Mouse (Mus musculus) cerebral cortex, adult 2 months (tissue): ENCODE measurements around the gene Iqsec1.

Source experiments
- WGBS: fragments of 180-500 bp; shearing (Covaris S2); methylation state at CpG from one replicate; pipeline ENCODE4 v1.1.7; 2018; 5-methylcytosine and 5-hydroxymethylcytosine counted together

Gene Iqsec1

DNA sequence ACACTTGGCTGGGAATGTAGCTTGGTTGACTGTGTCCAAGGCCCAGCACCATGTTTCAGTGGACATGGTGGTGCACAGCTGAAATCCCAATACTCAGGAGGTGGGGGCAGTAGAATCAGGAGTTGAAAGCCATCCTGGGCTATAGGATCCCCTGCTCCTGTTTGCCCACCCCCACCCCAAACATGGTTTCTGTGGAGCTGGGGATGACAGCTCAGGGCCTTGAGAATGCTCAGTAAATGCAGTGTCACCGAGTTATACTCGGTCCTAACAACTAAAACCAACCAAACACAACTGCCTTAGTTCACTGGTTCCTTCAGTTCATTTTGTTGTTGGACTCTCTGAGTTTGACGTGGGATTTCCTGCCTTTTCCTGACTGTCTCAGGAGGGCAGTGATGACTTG lies 345.4 kb downstream of the Iqsec1 start:
- WGBS = 92% methylated on average over 3 of the region's 3 CpGs

DNA sequence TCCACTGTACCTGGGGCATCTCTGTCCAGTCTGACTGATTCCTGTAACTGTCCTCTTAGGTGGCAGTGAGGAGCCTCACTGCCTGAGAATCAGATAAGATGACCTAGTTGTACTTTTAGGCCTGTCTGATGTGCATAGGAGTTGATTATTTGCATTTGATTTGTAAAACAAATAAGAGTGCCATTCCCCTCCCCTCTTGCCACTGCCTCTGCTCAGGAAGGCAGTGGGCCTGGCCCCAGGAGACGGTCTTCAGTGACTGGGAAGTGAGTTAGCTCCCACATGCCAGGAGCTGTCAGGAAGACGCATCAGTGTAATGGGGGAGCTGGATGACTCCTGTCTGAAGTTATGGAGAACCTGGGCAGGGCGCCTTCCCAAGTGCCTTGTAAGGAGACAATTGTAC lies 352.9 kb downstream of the Iqsec1 start:
- 90% methylated on average over 3 of the region's 3 CpGs for WGBS

DNA sequence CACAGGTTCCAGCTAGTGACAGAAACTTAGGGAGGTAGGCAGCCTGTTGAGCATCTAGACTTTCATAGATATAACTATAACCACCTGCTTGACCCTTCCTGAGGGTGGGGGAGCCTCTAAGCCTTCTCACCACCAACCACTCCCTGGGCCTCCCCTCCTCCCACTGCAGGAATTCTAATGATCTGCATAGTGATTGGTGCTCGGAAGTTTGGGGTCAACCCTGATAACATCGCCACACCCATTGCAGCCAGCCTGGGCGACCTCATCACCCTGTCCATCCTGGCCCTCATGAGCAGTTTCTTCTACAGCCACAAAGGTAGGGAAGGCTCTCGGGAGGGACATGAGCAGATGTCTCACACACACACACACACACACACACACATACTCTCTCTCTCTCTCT lies 353.4 kb downstream of the Iqsec1 start:
- 89% methylated on average over 4 of the region's 4 CpGs for WGBS

GRCm38 (mm10) chr6:90632526-90632925 lies 356.0 kb downstream of the Iqsec1 start:
- WGBS = 82% methylated on average over 3 of the region's 3 CpGs

DNA sequence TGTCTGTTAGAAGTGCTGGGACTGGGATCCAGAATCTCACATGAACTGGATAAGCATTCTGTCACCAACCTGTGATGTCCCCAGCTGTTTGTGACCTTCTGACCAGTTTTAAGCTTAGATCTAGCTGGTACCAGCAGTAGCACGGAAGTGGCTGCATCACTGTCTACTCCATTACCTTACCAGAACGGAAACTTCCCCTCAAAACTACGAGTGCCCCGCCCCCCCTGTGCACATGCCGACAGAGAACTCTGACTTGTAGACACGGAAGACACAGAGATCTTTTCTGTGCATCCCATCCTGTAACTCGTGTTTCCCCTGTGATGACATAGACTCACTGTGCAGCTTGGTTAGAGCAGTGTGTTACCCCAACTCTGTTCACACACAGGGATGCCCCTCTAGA lies 358.1 kb downstream of the Iqsec1 start:
- 96% methylated on average over 7 of the region's 7 CpGs for WGBS

DNA sequence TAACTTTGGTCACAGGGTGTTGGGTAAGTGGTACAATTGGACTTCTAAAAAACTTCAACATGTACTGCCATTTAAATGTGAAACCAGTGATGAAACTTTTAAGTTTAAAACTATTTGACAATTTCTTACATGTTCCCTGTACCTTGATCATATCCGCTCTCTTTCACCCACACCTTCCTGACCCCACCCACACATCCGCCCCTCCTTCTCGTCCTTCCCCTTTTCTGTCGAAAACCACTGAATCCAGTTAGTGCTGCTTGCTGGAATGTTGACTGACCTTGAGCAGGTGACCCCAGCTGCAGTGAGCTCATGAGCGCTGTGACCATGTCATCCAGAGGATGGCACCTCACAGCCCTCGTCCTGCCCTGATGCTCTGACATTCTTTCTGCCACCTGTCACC lies 359.0 kb downstream of the Iqsec1 start:
- WGBS = 91% methylated on average over 6 of the region's 6 CpGs

DNA sequence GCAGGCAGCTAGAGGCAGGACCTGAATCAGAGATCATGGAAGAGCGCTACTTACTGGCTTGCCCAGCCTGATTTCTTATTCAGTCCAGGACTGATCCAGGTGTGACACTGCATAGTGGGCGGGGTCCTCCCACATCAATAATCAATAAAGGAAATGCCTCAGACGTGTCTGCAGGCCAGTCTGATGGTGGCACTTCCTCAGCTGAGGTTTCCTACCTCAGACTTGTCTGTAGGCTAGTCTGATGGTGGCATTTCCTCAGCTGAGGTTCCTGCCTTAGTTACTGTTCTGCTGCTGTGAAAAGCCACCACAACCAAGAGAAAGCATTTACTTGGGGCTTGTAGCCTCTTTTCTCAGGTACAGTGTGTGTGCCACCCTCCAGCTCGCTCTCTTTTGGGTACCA lies 360.9 kb downstream of the Iqsec1 start:
- WGBS = 96% methylated on average over 4 of the region's 4 CpGs

GRCm38 (mm10) chr6:90625207-90625994 lies 363.1 kb downstream of the Iqsec1 start:
- WGBS = 82% methylated on average over 7 of the region's 7 CpGs

GRCm38 (mm10) chr6:90624733-90625132 lies 363.8 kb downstream of the Iqsec1 start:
- 83% methylated on average over 11 of the region's 11 CpGs for WGBS

DNA sequence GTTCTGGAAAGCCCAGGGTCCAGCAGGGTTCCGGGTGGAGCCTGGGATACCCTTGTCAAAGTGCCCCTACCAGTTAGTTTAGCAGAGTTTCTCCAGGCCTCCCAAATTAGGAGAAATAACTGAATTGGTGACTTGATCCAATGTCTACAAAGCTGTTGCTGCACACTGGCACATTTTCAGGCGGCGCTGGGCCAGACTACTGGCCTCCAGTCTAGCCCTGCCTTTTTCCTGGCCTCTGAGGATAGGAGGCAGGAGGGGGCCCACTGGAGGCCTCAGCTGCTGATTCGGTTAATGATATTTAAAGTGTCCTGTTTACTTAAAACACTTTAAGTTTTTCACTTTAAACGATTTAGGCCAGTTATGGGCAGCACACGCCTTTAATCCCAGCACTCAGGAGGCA lies 364.3 kb downstream of the Iqsec1 start:
- WGBS = 78% methylated on average over 6 of the region's 6 CpGs

GRCm38 (mm10) chr6:90623456-90623836 lies 365.0 kb downstream of the Iqsec1 start:
- WGBS = 72% methylated on average over 5 of the region's 5 CpGs

DNA sequence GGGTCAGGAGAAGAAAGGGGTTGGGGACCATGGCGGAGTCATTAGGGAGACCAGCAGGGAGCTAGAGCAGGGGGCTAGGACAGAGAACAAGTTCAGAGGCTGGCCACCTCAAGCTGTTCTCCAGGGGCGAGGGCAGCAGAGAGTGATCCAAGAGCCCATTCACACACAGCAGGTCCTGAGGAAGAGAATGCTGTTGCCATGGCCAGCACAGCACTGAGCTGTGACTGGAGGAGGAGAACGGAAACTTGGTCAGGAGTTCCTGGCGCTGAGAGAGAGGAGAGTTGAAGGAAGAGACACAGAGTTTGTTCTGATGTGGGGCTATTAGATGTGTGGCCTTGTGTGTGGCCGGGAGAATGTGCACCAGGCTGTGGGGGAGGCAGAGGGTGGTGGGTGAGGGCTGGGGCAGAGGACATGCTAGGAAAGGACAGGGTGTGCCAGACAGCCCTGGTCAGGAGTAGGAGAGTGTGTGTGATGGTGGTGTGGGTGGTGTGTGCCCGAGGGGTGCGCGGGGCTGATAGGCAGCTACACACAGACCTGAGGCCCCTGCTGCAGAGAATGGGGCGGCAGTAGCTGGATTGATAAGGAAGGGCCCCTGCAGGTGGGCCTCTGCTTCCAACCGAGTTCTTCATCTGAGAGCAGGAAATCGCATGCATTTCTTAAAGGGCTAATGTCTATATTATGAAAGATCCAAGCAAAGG lies 365.6 kb downstream of the Iqsec1 start:
- WGBS = 57% methylated on average over 11 of the region's 11 CpGs

DNA sequence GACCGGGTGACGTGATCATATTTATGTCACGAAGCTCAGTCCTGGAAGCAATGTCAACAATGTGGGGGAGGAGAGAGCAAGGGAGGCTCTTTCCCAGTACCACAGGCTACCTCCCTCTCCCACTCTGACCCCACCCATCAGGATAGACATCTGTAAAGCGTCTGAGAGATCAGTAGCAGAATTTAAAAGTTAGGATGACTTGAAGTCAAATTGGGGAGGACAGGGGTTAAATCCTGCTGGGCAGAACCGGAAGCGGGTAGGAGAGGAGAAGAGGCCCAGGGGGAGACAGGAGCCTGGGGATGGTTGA lies 366.9 kb downstream of the Iqsec1 start:
- 95% methylated on average over 6 of the region's 6 CpGs for WGBS

GRCm38 (mm10) chr6:90620791-90621583 lies 367.5 kb downstream of the Iqsec1 start:
- 89% methylated on average over 9 of the region's 9 CpGs for WGBS

DNA sequence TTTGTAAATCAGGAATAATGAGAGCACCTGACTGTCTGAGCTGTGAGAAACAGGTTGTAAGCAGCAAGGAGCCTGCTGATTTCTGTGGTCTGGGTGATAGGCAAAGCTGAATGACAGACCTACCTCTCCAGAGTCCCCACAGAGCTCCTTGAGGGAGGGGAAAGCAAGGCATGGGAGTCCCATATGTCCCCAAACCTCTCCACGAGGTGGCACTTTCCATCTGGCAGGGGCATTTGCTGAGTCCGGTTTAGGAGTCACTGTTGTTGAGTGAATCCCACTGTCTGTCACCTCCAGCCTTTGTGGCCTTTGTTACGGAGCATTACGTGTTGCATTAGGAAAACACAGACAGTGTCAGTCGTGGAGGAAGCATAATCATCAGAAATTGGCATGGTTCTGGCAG lies 368.5 kb downstream of the Iqsec1 start:
- 89% methylated on average over 5 of the region's 5 CpGs for WGBS

DNA sequence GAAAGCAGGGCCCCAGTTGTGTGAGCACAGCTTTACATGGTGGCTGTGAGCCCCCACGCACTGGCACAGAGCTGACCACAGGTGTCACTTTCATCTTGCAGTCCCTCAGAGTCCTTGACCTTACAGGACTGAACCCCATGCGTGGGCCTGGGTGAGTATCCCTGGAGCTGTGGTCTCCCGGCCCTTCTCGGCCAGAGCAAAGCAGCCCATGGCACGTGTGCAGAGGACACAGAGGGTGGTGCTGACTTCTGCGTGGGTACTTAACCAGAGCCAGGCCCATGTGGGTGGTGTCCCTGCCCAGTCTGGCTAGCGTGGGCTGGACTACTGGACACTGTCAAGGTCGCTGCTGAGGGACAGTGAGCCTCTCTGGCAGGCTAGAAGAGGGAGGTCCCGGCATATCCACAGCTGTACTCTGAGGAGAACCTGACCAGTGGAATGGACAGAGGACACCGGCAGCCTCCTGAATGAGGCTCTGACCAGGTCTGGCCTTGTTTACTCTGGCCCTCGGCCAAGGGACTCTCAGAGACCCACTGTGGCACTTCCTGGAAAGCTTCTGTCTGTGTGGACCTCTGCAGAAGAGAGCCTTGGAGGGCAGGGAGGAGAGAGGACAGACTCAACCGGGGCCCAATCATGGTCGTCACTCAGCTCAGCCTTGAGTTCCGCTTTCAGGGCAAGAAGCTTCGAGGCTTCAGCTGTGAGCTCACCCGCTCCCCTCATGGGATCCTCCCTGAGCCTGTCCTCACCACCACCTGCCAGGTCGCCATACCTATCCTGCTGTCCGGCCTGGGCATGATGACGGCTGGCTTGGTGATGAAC lies 369.5 kb downstream of the Iqsec1 start:
- WGBS = 79% methylated on average over 19 of the region's 19 CpGs

GRCm38 (mm10) chr6:90618274-90618673 lies 370.2 kb downstream of the Iqsec1 start:
- 84% methylated on average over 4 of the region's 4 CpGs for WGBS

- 94% methylated on average over 6 of the region's 6 CpGs for WGBS
These were observed 372.0 kb downstream of the Iqsec1 start for GRCm38 (mm10) chr6:90616481-90616880.

DNA sequence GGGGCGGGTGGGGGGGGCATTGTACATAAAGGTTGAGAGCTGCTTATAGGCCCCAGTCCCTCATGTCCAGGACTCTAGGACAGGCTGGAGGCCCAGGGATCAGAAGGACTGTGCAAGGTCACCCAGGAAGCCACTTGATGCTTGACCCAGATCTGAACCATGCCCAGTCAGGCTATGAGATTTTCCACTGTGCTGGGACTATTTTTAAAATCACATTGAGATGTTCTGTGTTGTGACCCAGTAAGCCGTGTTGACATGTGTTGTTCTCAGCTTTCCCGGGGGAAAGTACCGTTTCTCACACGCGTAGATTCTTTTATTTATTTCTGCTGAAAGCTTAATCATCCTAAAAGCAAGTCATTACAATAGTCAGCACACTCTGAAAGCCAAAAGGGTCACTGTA lies 372.5 kb downstream of the Iqsec1 start:
- WGBS = 82% methylated on average over 6 of the region's 6 CpGs

- 56% methylated on average over 7 of the region's 7 CpGs for WGBS
These were observed 373.1 kb downstream of the Iqsec1 start for GRCm38 (mm10) chr6:90615362-90615761.

GRCm38 (mm10) chr6:90613277-90613676 lies 375.2 kb downstream of the Iqsec1 start:
- 92% methylated on average over 8 of the region's 8 CpGs for WGBS

GRCm38 (mm10) chr6:90610248-90610647 lies 378.2 kb downstream of the Iqsec1 start:
- WGBS = 96% methylated on average over 5 of the region's 5 CpGs
